Mouse (Mus musculus) mature B cell (primary cell): ENCODE measurements around the gene Lhx3.

Experiments
- in situ Hi-C: fragments of 300-500 bp; cut with MboI; formaldehyde crosslinking; loops from 2 replicates; pipeline ENCODE4 v1.14.3; 2019

Lhx3 gene

GRCm38 (mm10) chr2:26201926-26202848, 5.9 kb downstream of the Lhx3 start:
- in situ Hi-C loops, result no loop called here

- in situ Hi-C loops, result no loop called here
Measured at GRCm38 (mm10) chr2:26198488-26198887, 9.6 kb downstream of the Lhx3 start.

GRCm38 (mm10) chr2:26194552-26195339, 13.3 kb downstream of the Lhx3 start:
- in situ Hi-C loops, result no loop called here

- in situ Hi-C loops, result no loop called here
Measured at GRCm38 (mm10) chr2:26188517-26188916, 19.6 kb downstream of the Lhx3 start.

- in situ Hi-C loops, result no loop called here
Measured at GRCm38 (mm10) chr2:26184352-26184751, 23.7 kb downstream of the Lhx3 start.

GRCm38 (mm10) chr2:26182646-26183045, 25.4 kb downstream of the Lhx3 start:
- in situ Hi-C loops, result no loop called here

GRCm38 (mm10) chr2:26177189-26177588, 30.9 kb downstream of the Lhx3 start:
- in situ Hi-C loops, result no loop called here

- in situ Hi-C loops, result no loop called here
Measured at GRCm38 (mm10) chr2:26176731-26177130, 31.4 kb downstream of the Lhx3 start.

- in situ Hi-C loops, result no loop called here
Measured at GRCm38 (mm10) chr2:26175191-26175590, 32.9 kb downstream of the Lhx3 start.

GRCm38 (mm10) chr2:26172166-26172565, 35.9 kb downstream of the Lhx3 start:
- in situ Hi-C loops, result no loop called here

- in situ Hi-C loops, result no loop called here
Measured at GRCm38 (mm10) chr2:26170376-26170775, 37.7 kb downstream of the Lhx3 start.

GRCm38 (mm10) chr2:26168843-26169579, 39.1 kb downstream of the Lhx3 start:
- in situ Hi-C loops, result no loop called here

- in situ Hi-C loops, result no loop called here
Measured at GRCm38 (mm10) chr2:26166890-26167289, 41.2 kb downstream of the Lhx3 start.

- in situ Hi-C loops, result no loop called here
Measured at GRCm38 (mm10) chr2:26158064-26158463, 50.0 kb downstream of the Lhx3 start.

GRCm38 (mm10) chr2:26156191-26156977, 51.7 kb downstream of the Lhx3 start:
- in situ Hi-C loops, result no loop called here

GRCm38 (mm10) chr2:26155737-26156136, 52.4 kb downstream of the Lhx3 start:
- in situ Hi-C loops, result no loop called here

- in situ Hi-C loops, result no loop called here
Measured at GRCm38 (mm10) chr2:26154586-26154985, 53.5 kb downstream of the Lhx3 start.

- in situ Hi-C loops, result no loop called here
Measured at GRCm38 (mm10) chr2:26153909-26154340, 54.2 kb downstream of the Lhx3 start.

- in situ Hi-C loops, result no loop called here
Measured at GRCm38 (mm10) chr2:26153295-26153694, 54.8 kb downstream of the Lhx3 start.
